Mouse (Mus musculus) cortical plate, adult 2 months (tissue): ENCODE measurements around the gene Clpb.

Source experiments
- CTCF ChIP-seq: fragments of 200-500 bp; IDR thresholded peaks from 2 replicates; pipeline ENCODE4 v1.5.1; 2011; ENCODE audit warnings: mild to moderate bottlenecking, control low read depth, low read length; ENCODE audit not compliant: insufficient read depth; ENCODE audit errors: extremely low read depth
- POLR2A ChIP-seq: fragments of 200-500 bp; IDR thresholded peaks from 2 replicates; pipeline ENCODE4 v1.6.1; 2011; ENCODE audit warnings: mild to moderate bottlenecking, low read length, control low read depth; ENCODE audit not compliant: insufficient read depth; ENCODE audit errors: extremely low read depth

GRCm38 (mm10) chr7:101676033-101676761 is 12.8 kb downstream of the Clpb start:
- TF ChIP-seq CTCF: no peak
- no peak for TF ChIP-seq POLR2A
